Mouse (Mus musculus) cerebellum, postnatal 36 days (tissue): Measurements from ENCODE around the gene Cd200r3.

ENCODE experiments used
- DNase-seq, 2 experiments: peaks; one replicate each; pipeline ENCODE4 v3.0.0; 2021 to 2022; ENCODE audit warnings: mixed read lengths in 2 of 2

Cd200r3 gene

GRCm38 (mm10) chr16:44943468-44943867, at the start of gene Cd200r3:
TSS of gene Cd200r3 (plus strand) at chr16:44943678.
- DNase-seq, result no peak

- DNase-seq, result no peak
Observed at GRCm38 (mm10) chr16:44932016-44932415, 11.5 kb upstream of the Cd200r3 start.

- DNase-seq, result no peak
Observed at GRCm38 (mm10) chr16:44951360-44952114, 8.1 kb downstream of the Cd200r3 start.

GRCm38 (mm10) chr16:44962296-44962695, 18.8 kb downstream of the Cd200r3 start:
- no peak for DNase-seq

- DNase-seq, result no peak
Observed at GRCm38 (mm10) chr16:44962777-44963176, 19.3 kb downstream of the Cd200r3 start.

GRCm38 (mm10) chr16:44964526-44965374, 21.3 kb downstream of the Cd200r3 start:
- no peak for DNase-seq

GRCm38 (mm10) chr16:44965428-44965827, 21.9 kb downstream of the Cd200r3 start:
- DNase-seq, result no peak

GRCm38 (mm10) chr16:44965890-44966289, 22.4 kb downstream of the Cd200r3 start:
- no peak for DNase-seq

GRCm38 (mm10) chr16:44966891-44967290, 23.4 kb downstream of the Cd200r3 start:
- no peak for DNase-seq

GRCm38 (mm10) chr16:44968113-44968512, 24.6 kb downstream of the Cd200r3 start:
- DNase-seq, result peak; percentile 54 to 58

GRCm38 (mm10) chr16:44970925-44971324, 27.4 kb downstream of the Cd200r3 start:
- DNase-seq, result no peak

GRCm38 (mm10) chr16:44974042-44974441, 30.6 kb downstream of the Cd200r3 start:
- DNase-seq, result no peak

- DNase-seq, result no peak
Observed at GRCm38 (mm10) chr16:44976081-44976480, 32.6 kb downstream of the Cd200r3 start.

GRCm38 (mm10) chr16:44976892-44977633, 33.6 kb downstream of the Cd200r3 start:
- no peak for DNase-seq

GRCm38 (mm10) chr16:44978193-44978592, 34.7 kb downstream of the Cd200r3 start:
- DNase-seq, result no peak

GRCm38 (mm10) chr16:44979355-44979896, 35.9 kb downstream of the Cd200r3 start:
- peak; percentile 59 to 60 for DNase-seq

GRCm38 (mm10) chr16:44982972-44983371, 39.5 kb downstream of the Cd200r3 start:
- DNase-seq, result no peak

- no peak for DNase-seq
Observed at GRCm38 (mm10) chr16:44983379-44984060, 40.0 kb downstream of the Cd200r3 start.

GRCm38 (mm10) chr16:44984111-44984510, 40.6 kb downstream of the Cd200r3 start:
- DNase-seq, result no peak

GRCm38 (mm10) chr16:44984925-44985324, 41.4 kb downstream of the Cd200r3 start:
- DNase-seq, result no peak

GRCm38 (mm10) chr16:44986029-44986428, 42.6 kb downstream of the Cd200r3 start:
- no peak for DNase-seq

- DNase-seq, result no peak
Observed at GRCm38 (mm10) chr16:44988667-44989357, 45.3 kb downstream of the Cd200r3 start.
